ENCODE assay signal across 23 mouse cellular contexts in the genomic region with DNA sequence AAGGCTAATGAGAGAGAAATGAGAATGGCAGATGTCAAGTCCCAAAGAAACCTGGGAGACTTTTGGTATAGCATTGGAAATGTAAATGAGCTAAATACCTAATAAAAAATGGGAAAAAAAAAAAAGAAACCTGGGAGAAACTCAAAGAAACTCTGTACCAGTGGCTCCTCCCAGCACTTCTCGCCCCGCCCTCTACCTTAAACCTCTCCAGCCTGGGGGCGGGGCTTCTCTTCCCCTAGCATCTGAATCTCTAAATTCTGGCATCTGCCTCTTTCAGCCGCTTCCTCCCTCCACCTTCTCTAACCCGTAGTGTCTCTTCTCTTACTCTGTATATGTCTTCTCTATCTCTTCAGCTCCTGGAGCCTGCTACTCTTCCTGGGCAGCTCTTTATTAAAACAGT. TPM values are rescaled to one million over a fixed set of nuclear protein-coding genes. Genes with fewer than 3 reads are reported as not detected.
"Had no signal": no experiment of that assay in that cellular context is flagged by ENCODE, and none has a peak within 500 bp of the region (broad histone marks: within the 10 kb centered on the region; RNA-seq: fewer than 3 reads in every experiment).

No protein-coding gene starts in this region.

- H3K27ac ChIP-seq: kidney, embryonic 15.5 days; left cerebral cortex, adult 2 months; liver, embryonic 12.5 days; macrophage; neural tube, embryonic 13.5 days had no signal

- H3K27me3 ChIP-seq: kidney, embryonic 15.5 days; neural tube, embryonic 13.5 days had no signal

- H3K9me3 ChIP-seq: kidney, embryonic 15.5 days; liver, embryonic 12.5 days had no signal

- H3K36me3 ChIP-seq: kidney, embryonic 15.5 days; liver, embryonic 12.5 days; neural tube, embryonic 13.5 days had no signal

- ATAC-seq: liver, embryonic 12.5 days; lung, postnatal 0 days; midbrain, embryonic 16.5 days had no signal

- H3K4me3 ChIP-seq: kidney, embryonic 15.5 days; left cerebral cortex, adult 2 months; liver, embryonic 12.5 days; myocyte; neural tube, embryonic 13.5 days had no signal

- H3K4me2 ChIP-seq: kidney, embryonic 15.5 days; liver, embryonic 12.5 days; lung, embryonic 14.5 days; neural tube, embryonic 13.5 days had no signal

- H3K4me1 ChIP-seq: kidney, embryonic 15.5 days had no signal

- DNase-seq: kidney, adult 11 months; kidney, adult 8-10 months; kidney, postnatal 10 days; kidney, postnatal 36 days; layer of hippocampus, postnatal 36 days; lung, embryonic 14.5 days; retina, postnatal 1 day; right cerebral cortex, postnatal 25 days; thymus, adult 18-20 months; thymus, postnatal 14 days had no signal

- H3K9ac ChIP-seq: kidney, embryonic 15.5 days; liver, embryonic 12.5 days; lung, embryonic 14.5 days; neural tube, embryonic 13.5 days had no signal

RNA-seq across cellular contexts. Expression of a gene that starts 53.2 kb away (rescaled TPM):
- polyA plus RNA-seq: limb, embryonic 11.5 days; limb, embryonic 14.5 days; liver, embryonic 12.5 days; liver, embryonic 16.5 days; lung, embryonic 14.5 days; lung, postnatal 0 days; macrophage; myocyte; neural tube, embryonic 13.5 days; spleen, adult 2 months; stomach, embryonic 16.5 days had no signal
